Mouse (Mus musculus): ENCODE results near the gene Map2. TPM values are rescaled to one million over a fixed set of nuclear protein-coding genes. Genes with fewer than 3 reads are reported as not detected.

Map2 gene
- total RNA-seq, 2 experiments from 2014 or later: 5.5 to 5.8 TPM

GRCm38 (mm10) chr1:66288987-66289386 is 113.9 kb downstream of the Map2 start:
- intact Hi-C loops (cut with DNase I): no loop called here
- DNase-seq: no peak

- intact Hi-C loops (cut with DNase I): no loop called here
Observed at GRCm38 (mm10) chr1:66292121-66292881, 117.2 kb downstream of the Map2 start.

GRCm38 (mm10) chr1:66299376-66299775 is 124.3 kb downstream of the Map2 start:
- DNase-seq: no peak
- intact Hi-C loops (cut with DNase I): no loop called here

More at GRCm38 (mm10) chr1:66292121-66292881, 117.2 kb downstream of the Map2 start:
- no peak for DNase-seq

GRCm38 (mm10) chr1:66320378-66321135 is 145.5 kb downstream of the Map2 start:
- intact Hi-C loops (cut with DNase I): no loop called here
- DNase-seq: no peak

- intact Hi-C loops (cut with DNase I): no loop called here
- no peak for DNase-seq
Observed at GRCm38 (mm10) chr1:66321136-66321502, 146.0 kb downstream of the Map2 start.

GRCm38 (mm10) chr1:66321631-66322142 is 146.6 kb downstream of the Map2 start:
- no peak for DNase-seq
- intact Hi-C loops (cut with DNase I): no loop called here

GRCm38 (mm10) chr1:66323461-66323860 is 148.4 kb downstream of the Map2 start:
- intact Hi-C loops (cut with DNase I): no loop called here
- no peak for DNase-seq

GRCm38 (mm10) chr1:66324951-66325350 is 149.9 kb downstream of the Map2 start:
- DNase-seq: no peak
- intact Hi-C loops (cut with DNase I): no loop called here

GRCm38 (mm10) chr1:66328996-66329395 is 153.9 kb downstream of the Map2 start:
- no peak for DNase-seq
- intact Hi-C loops (cut with DNase I): no loop called here

GRCm38 (mm10) chr1:66329534-66329933 is 154.5 kb downstream of the Map2 start:
- no peak for DNase-seq
- intact Hi-C loops (cut with DNase I): no loop called here

GRCm38 (mm10) chr1:66335724-66336284 is 160.7 kb downstream of the Map2 start:
- intact Hi-C loops (cut with DNase I): no loop called here
- DNase-seq: no peak

- intact Hi-C loops (cut with DNase I): no loop called here
Observed at GRCm38 (mm10) chr1:66339213-66339612, 164.1 kb downstream of the Map2 start.

GRCm38 (mm10) chr1:66348404-66349165 is 173.5 kb downstream of the Map2 start:
- intact Hi-C loops (cut with DNase I): no loop called here
- DNase-seq: no peak

More at GRCm38 (mm10) chr1:66339213-66339612, 164.1 kb downstream of the Map2 start:
- DNase-seq: no peak

- intact Hi-C loops (cut with DNase I): no loop called here
- no peak for DNase-seq
Observed at GRCm38 (mm10) chr1:66349166-66349835, 174.2 kb downstream of the Map2 start.

GRCm38 (mm10) chr1:66351366-66351765 is 176.3 kb downstream of the Map2 start:
- DNase-seq: no peak
- intact Hi-C loops (cut with DNase I): no loop called here

GRCm38 (mm10) chr1:66361799-66362198 is 186.7 kb downstream of the Map2 start:
- DNase-seq: no peak
- intact Hi-C loops (cut with DNase I): no loop called here

- no peak for DNase-seq
- intact Hi-C loops (cut with DNase I): no loop called here
Observed at GRCm38 (mm10) chr1:66363285-66363684, 188.2 kb downstream of the Map2 start.

GRCm38 (mm10) chr1:66364386-66364785 is 189.3 kb downstream of the Map2 start:
- intact Hi-C loops (cut with DNase I): no loop called here

GRCm38 (mm10) chr1:66365600-66365999 is 190.5 kb downstream of the Map2 start:
- intact Hi-C loops (cut with DNase I): no loop called here

More at GRCm38 (mm10) chr1:66364386-66364785, 189.3 kb downstream of the Map2 start:
- DNase-seq: no peak

GRCm38 (mm10) chr1:66369486-66369885 is 194.4 kb downstream of the Map2 start:
- DNase-seq: no peak
- intact Hi-C loops (cut with DNase I): no loop called here

More at GRCm38 (mm10) chr1:66365600-66365999, 190.5 kb downstream of the Map2 start:
- DNase-seq: no peak

All from heart, postnatal 10 days (tissue).